Mouse (Mus musculus): ENCODE results near the gene Syngr2. TPM values are rescaled to one million over a fixed set of nuclear protein-coding genes. Genes with fewer than 3 reads are reported as not detected.

Gene Syngr2
- polyA plus RNA-seq, 1 experiment, result 7.2 TPM

DNA sequence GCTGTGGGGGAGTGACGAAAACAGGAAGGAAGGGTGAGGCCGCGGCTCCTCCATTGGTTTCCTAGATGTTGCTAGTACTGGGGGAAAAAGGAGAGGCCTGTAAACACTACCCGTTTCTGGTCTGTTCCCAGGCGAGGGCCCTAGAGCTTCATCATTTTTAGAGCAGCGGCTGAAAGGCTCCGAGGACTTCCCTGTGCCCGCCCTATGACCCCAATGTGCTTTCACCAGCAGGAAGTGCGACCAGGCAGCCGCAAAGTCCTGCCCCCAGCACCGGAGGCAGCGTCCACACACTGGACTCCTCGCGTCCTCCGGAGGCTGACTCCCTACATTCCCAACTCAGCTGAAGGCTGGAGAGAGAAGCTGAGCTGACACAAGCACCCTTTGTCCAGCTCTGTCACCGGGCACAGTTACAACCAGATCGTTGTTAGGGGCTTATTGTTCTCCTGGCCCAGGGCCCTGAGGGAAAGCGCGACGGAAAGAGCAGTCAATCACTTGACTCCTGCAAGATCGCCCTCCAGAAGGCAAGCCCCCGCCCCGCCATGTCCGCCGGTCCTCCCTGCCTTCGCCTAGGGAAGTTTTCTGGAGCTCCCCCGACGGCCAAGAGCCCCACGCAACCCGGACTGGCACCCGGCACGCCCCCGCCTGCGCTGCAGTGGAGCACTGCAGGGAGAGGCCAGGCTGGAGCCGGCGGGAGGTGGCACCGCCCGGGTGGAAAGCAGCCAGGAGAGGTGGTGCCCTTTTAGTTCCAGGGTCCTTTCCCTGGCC lies 29.9 kb upstream of the Syngr2 start:
- no peaks in the 10 kb centered on the region for H3K9me3 ChIP-seq (ENCODE audit: control insufficient read depth, low read length)
- TF ChIP-seq TAL1 (IDR thresholded peaks at IDR 0.05; ENCODE audit: low read length) (no peak), GATA1 (IDR thresholded peaks at IDR 0.05; ENCODE audit: low read length) (no peak)
- peak overlapping the region; percentile 79 for H3K4me3 ChIP-seq (replicated peaks)
- H3K27me3 ChIP-seq (ENCODE audit: control insufficient read depth), result no peaks in the 10 kb centered on the region; the same call in 1 of the 2 replicates
- H3K4me1 ChIP-seq (ENCODE audit: control insufficient read depth), result peaks cover 81% of the 10 kb centered on the region
- peaks cover 70% of the 10 kb centered on the region for H3K36me3 ChIP-seq (ENCODE audit: control insufficient read depth)

DNA sequence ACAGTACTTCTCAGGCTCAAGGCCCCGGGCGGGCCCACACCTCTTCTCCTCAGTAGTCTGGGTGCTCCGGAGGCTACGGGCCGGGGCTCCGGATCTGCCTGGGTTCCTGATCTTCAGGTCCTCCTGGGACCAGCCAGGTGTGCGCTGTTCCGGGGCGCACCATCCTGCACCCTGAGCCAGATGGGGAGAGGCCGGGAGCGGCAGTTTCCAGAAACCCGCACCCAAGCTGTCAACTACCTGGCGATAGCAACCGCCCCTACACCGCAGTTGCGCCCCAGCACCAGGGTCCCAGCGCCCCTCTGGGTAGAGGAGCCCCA lies 29.3 kb upstream of the Syngr2 start:
- TF ChIP-seq TAL1 (IDR thresholded peaks at IDR 0.05; ENCODE audit: low read length) (no peak), GATA1 (IDR thresholded peaks at IDR 0.05; ENCODE audit: low read length) (no peak)
- Histone ChIP-seq H3K9me3 (ENCODE audit: control insufficient read depth, low read length) (no peaks in the 10 kb centered on the region), H3K27me3 (ENCODE audit: control insufficient read depth) (no peaks in the 10 kb centered on the region; the same call in 1 of the 2 replicates), H3K36me3 (ENCODE audit: control insufficient read depth) (peaks cover 70% of the 10 kb centered on the region), H3K4me1 (ENCODE audit: control insufficient read depth) (peaks cover 84% of the 10 kb centered on the region), H3K4me3 (replicated peaks) (peak overlapping the region; percentile 79)

DNA sequence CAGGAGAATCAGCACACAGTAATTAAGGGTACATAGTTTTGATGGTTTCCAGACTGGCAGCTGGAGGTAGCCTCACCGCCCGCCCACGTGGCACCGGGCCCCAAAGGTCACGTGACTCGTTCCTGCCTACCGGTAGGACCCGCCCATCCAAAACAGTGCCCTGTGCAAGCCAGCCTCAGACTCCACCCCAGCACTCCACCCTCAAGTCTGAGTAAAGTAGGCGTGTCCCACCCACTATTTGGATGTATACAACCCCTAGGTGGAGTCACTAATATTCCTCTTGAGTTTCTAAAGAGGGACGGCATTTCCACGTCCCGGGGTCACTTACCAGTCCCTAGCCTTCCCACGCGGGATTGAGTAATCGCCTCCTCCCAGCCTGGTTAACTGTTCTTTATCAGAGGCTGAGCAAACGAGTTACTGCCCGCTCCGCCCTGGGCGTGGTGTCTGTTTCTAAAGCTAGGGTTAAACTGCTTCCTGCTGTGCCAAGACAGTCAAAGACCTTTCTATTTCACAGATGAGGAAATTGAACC lies 28.8 kb upstream of the Syngr2 start:
- Histone ChIP-seq H3K36me3 (ENCODE audit: control insufficient read depth) (peaks cover 70% of the 10 kb centered on the region), H3K4me3 (replicated peaks) (peak overlapping the region; percentile 79), H3K4me1 (ENCODE audit: control insufficient read depth) (peaks cover 85% of the 10 kb centered on the region)

DNA sequence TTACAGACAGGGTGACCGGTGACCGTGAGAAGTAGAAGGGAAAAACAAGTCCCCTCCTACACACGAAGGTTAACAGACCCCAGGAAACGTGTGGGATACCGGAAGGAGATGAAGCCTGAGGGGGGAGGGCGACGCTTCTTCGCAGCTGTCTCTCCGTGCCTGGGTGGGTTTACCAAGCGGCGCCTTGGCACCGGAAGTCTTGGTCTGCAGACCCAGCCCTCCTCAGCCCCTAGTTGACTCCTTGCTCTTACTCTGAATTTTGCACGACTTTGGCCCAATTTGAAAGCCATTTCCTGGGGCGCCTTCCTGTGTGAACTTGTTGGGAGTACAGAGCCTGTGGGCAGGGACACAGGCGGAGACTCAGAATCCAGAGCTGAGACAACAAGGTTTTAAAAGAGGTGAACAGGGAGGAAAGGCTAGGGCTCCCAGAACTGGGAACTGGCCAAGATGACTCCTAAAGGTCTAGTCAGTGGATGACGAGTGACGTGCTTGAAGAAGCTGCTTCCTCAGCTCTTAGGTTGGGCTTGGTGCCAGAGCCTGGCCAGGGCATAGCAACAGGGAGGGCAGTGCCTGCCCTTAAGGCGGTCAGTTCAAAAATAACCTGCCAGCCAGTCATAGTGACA lies 28.2 kb upstream of the Syngr2 start:
- H3K36me3 ChIP-seq (ENCODE audit: control insufficient read depth), result peaks cover 70% of the 10 kb centered on the region

More for the DNA sequence above, 28.8 kb upstream of the Syngr2 start:
- Histone ChIP-seq H3K9me3 (ENCODE audit: control insufficient read depth, low read length) (no peaks in the 10 kb centered on the region), H3K27me3 (ENCODE audit: control insufficient read depth) (no peaks in the 10 kb centered on the region; the same call in 1 of the 2 replicates)
- TF ChIP-seq GATA1 (IDR thresholded peaks at IDR 0.05; ENCODE audit: low read length) (peak; percentile 88), TAL1 (IDR thresholded peaks at IDR 0.05; ENCODE audit: low read length) (peak; percentile 75)

DNA sequence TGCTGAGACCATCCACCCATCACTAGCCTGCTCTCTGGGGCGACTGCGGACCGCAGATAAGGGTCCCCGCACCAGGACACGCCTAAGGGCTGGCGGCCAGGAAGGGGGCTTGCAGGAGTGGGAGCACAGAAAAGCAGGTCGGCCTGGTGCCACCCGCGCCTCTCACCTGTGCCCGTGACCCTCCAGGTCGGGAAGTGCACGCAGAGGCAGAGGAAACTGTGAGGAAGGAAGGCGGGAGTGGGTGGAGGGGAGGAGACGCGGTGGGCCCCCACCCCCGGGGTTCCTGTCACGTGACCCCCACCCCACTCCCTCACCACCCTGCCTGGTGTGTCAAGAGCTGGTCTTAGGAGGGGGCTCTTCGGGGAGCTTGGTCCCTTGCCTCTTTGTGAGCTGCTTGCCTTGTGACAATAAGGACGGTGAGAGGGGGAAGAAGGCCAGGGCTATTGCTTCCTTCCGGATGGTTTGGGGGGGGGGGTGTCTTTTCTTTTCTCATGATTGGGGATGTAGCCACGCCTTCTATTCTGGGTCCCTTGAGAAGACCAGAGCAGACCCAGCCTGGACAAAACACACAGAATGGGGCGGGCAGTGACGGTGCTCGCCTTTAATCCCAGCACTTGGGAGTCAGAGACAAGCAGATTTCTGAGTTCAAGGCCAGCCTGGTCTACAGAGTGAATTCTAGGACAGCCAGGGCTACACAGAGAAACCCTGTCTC lies 27.3 kb upstream of the Syngr2 start, which contains the start of the genes Tmc8 and Tmc6:
TSS of gene Tmc8 (plus strand) at position 84 of the 712 bp plus-strand sequence.
TSS of gene Tmc6 (minus strand) at position 206 of the 712 bp plus-strand sequence.
- TF ChIP-seq TAL1 (IDR thresholded peaks at IDR 0.05; ENCODE audit: low read length) (no peak), GATA1 (IDR thresholded peaks at IDR 0.05; ENCODE audit: low read length) (no peak)
- Histone ChIP-seq H3K27me3 (ENCODE audit: control insufficient read depth) (no peaks in the 10 kb centered on the region; the same call in 1 of the 2 replicates), H3K4me3 (replicated peaks) (peak within 1 kb of the TSS; percentile 79), H3K36me3 (ENCODE audit: control insufficient read depth) (peaks cover 70% of the 10 kb centered on the region), H3K9me3 (ENCODE audit: control insufficient read depth, low read length) (no peaks in the 10 kb centered on the region), H3K4me1 (ENCODE audit: control insufficient read depth) (peaks cover 84% of the 10 kb centered on the region)

More for the DNA sequence above, 28.2 kb upstream of the Syngr2 start:
- Histone ChIP-seq H3K4me3 (replicated peaks) (peak overlapping the region; percentile 79), H3K4me1 (ENCODE audit: control insufficient read depth) (peaks cover 83% of the 10 kb centered on the region), H3K27me3 (ENCODE audit: control insufficient read depth) (no peaks in the 10 kb centered on the region; the same call in 1 of the 2 replicates), H3K9me3 (ENCODE audit: control insufficient read depth, low read length) (no peaks in the 10 kb centered on the region)
- no peak for TF ChIP-seq GATA1 (IDR thresholded peaks at IDR 0.05; ENCODE audit: low read length)
- no peak for TF ChIP-seq TAL1 (IDR thresholded peaks at IDR 0.05; ENCODE audit: low read length)

DNA sequence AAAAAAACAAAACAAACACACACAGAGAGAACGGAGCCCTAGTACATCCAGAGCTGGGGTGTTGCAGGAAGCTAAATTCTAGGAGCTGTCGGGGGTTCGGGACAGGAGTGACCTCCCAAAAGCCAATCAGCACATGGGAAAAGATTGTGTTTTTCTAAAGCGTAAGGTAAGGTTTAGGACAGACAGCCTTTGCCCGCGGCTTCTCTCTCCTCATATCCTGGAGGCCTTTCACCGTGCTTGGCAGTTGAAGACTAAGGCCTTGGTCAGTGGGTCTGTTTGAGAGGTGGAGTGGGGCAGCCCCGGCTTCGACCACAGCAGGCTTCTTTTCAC lies 26.8 kb upstream of the Syngr2 start:
- Histone ChIP-seq H3K4me3 (replicated peaks) (peak overlapping the region; percentile 79), H3K27me3 (ENCODE audit: control insufficient read depth) (no peaks in the 10 kb centered on the region; the same call in 1 of the 2 replicates), H3K4me1 (ENCODE audit: control insufficient read depth) (peaks cover 83% of the 10 kb centered on the region), H3K9me3 (ENCODE audit: control insufficient read depth, low read length) (no peaks in the 10 kb centered on the region), H3K36me3 (ENCODE audit: control insufficient read depth) (peaks cover 70% of the 10 kb centered on the region)
- TF ChIP-seq TAL1 (IDR thresholded peaks at IDR 0.05; ENCODE audit: low read length), result no peak
- TF ChIP-seq GATA1 (IDR thresholded peaks at IDR 0.05; ENCODE audit: low read length), result no peak

DNA sequence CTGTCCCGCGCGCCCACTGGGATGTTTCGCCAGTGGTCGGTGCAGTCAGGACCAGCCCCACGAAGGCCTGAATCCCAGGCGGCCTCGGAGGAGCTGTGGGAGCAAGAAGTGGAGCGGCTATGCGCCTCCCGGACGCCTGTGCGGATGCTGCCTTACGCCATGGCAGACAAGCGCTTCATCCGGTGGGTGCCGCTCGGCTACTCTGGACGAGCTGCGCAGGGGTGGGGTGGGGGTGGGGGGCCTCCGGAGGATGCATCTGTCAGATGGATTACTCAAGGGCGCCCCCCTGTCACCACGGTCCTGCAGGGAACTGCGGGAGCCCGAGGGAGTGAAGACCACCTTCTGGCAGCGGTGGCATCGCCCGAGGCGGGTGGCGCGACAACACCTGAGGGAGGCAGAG lies 26.4 kb upstream of the Syngr2 start:
- H3K9me3 ChIP-seq (ENCODE audit: control insufficient read depth, low read length), result no peaks in the 10 kb centered on the region
- H3K27me3 ChIP-seq (ENCODE audit: control insufficient read depth), result no peaks in the 10 kb centered on the region; the same call in 1 of the 2 replicates
- peak overlapping the region; percentile 79 for H3K4me3 ChIP-seq (replicated peaks)
- peaks cover 78% of the 10 kb centered on the region for H3K4me1 ChIP-seq (ENCODE audit: control insufficient read depth)
- peaks cover 70% of the 10 kb centered on the region for H3K36me3 ChIP-seq (ENCODE audit: control insufficient read depth)
- TF ChIP-seq GATA1 (IDR thresholded peaks at IDR 0.05; ENCODE audit: low read length) (no peak), TAL1 (IDR thresholded peaks at IDR 0.05; ENCODE audit: low read length) (no peak)

DNA sequence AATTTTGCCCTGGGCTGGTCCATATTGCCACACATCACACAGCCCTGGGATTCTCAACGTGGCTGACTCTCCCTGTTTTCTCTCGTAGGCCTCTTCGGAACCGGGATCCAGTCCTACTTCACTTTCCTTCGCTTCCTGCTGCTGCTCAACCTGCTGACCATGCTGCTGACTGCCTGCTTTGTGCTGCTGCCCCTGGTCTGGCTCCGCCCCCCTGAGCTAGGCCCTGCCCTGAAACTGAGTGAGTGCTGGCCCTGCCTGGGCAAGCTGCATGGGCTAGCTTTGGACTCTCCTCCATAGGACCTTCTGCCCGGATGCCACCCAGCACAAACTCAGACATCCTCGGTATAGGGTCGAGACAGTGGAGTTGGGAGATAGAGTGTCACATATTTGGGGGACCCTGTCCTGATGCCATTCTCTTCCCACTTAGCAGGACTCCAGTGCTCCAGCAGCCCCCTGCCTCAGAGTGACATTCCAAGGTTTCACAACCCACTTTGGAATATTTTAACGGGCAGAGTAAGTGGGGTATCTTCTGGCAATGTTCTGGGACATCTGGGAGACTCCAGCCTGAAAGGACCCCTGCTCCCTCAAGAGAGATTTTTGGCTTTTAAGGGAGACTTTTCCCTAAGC lies 25.7 kb upstream of the Syngr2 start:
- TF ChIP-seq TAL1 (IDR thresholded peaks at IDR 0.05; ENCODE audit: low read length), result no peak
- no peak for TF ChIP-seq GATA1 (IDR thresholded peaks at IDR 0.05; ENCODE audit: low read length)
- Histone ChIP-seq H3K9me3 (ENCODE audit: control insufficient read depth, low read length) (no peaks in the 10 kb centered on the region), H3K27me3 (ENCODE audit: control insufficient read depth) (no peaks in the 10 kb centered on the region; the same call in 1 of the 2 replicates), H3K36me3 (ENCODE audit: control insufficient read depth) (peaks cover 70% of the 10 kb centered on the region), H3K4me3 (replicated peaks) (peak overlapping the region; percentile 79), H3K4me1 (ENCODE audit: control insufficient read depth) (peaks cover 76% of the 10 kb centered on the region)
